Mouse (Mus musculus): ENCODE data around the gene Mylk. TPM values are rescaled to one million over a fixed set of nuclear protein-coding genes. Genes with fewer than 3 reads are reported as not detected.

Gene Mylk
- polyA plus RNA-seq, 1 experiment = 0.23 TPM

GRCm38 (mm10) chr16:34839704-34840331 lies 94.8 kb downstream of the Mylk start:
- Histone ChIP-seq H3K4me3 (ENCODE audit: insufficient read depth, poor library complexity, severe bottlenecking) (no peak overlapping the region), H3K79me2 (ENCODE audit: control insufficient read depth, insufficient read depth) (no peaks in the 10 kb centered on the region), H3K36me3 (ENCODE audit: control insufficient read depth, insufficient read depth) (no peaks in the 10 kb centered on the region), H3K79me3 (ENCODE audit: low read depth) (no peaks in the 10 kb centered on the region), H3ac (ENCODE audit: control insufficient read depth, insufficient read length, low read depth) (no peak overlapping the region), H3K27me3 (ENCODE audit: control insufficient read depth, insufficient read depth, insufficient read length) (peaks cover 18% of the 10 kb centered on the region)
- TF ChIP-seq MYOD1 (IDR thresholded peaks at IDR 0.05; ENCODE audit: control insufficient read depth, insufficient read length, low read depth) (no peak), FOSL1 (IDR thresholded peaks at IDR 0.05; ENCODE audit: insufficient read depth, low read length, poor library complexity, severe bottlenecking) (no peak), CEBPB (IDR thresholded peaks at IDR 0.05; ENCODE audit: low read depth) (no peak), CTCF (IDR thresholded peaks at IDR 0.05; ENCODE audit: control insufficient read depth, insufficient read depth, insufficient read length) (no peak), USF1 (IDR thresholded peaks at IDR 0.05; ENCODE audit: low read depth) (no peak), MYOG (IDR thresholded peaks at IDR 0.05; ENCODE audit: control insufficient read depth, extremely low read depth, insufficient read length) (no peak), MAX (IDR thresholded peaks at IDR 0.05) (no peak)

- no peak for TF ChIP-seq MAX (IDR thresholded peaks at IDR 0.05)
- no peak for TF ChIP-seq FOSL1 (IDR thresholded peaks at IDR 0.05; ENCODE audit: insufficient read depth, low read length, poor library complexity, severe bottlenecking)
- TF ChIP-seq CTCF (IDR thresholded peaks at IDR 0.05; ENCODE audit: control insufficient read depth, insufficient read depth, insufficient read length) = no peak
- TF ChIP-seq CEBPB (IDR thresholded peaks at IDR 0.05; ENCODE audit: low read depth) = no peak
- TF ChIP-seq USF1 (IDR thresholded peaks at IDR 0.05; ENCODE audit: low read depth) = no peak
- TF ChIP-seq MYOG (IDR thresholded peaks at IDR 0.05; ENCODE audit: control insufficient read depth, extremely low read depth, insufficient read length) = no peak
- TF ChIP-seq MYOD1 (IDR thresholded peaks at IDR 0.05; ENCODE audit: control insufficient read depth, insufficient read length, low read depth) = no peak
- Histone ChIP-seq H3K36me3 (ENCODE audit: control insufficient read depth, insufficient read depth) (no peaks in the 10 kb centered on the region), H3K79me2 (ENCODE audit: control insufficient read depth, insufficient read depth) (no peaks in the 10 kb centered on the region), H3K4me3 (ENCODE audit: insufficient read depth, poor library complexity, severe bottlenecking) (no peak overlapping the region), H3K27me3 (ENCODE audit: control insufficient read depth, insufficient read depth, insufficient read length) (peaks cover 26% of the 10 kb centered on the region), H3K79me3 (ENCODE audit: low read depth) (no peaks in the 10 kb centered on the region), H3ac (ENCODE audit: control insufficient read depth, insufficient read length, low read depth) (no peak overlapping the region)
Observed at GRCm38 (mm10) chr16:34844783-34845182, 99.8 kb downstream of the Mylk start.

- no peak for TF ChIP-seq CEBPB (IDR thresholded peaks at IDR 0.05; ENCODE audit: low read depth)
- no peak for TF ChIP-seq CTCF (IDR thresholded peaks at IDR 0.05; ENCODE audit: control insufficient read depth, insufficient read depth, insufficient read length)
- no peak for TF ChIP-seq MYOD1 (IDR thresholded peaks at IDR 0.05; ENCODE audit: control insufficient read depth, insufficient read length, low read depth)
- no peak for TF ChIP-seq FOSL1 (IDR thresholded peaks at IDR 0.05; ENCODE audit: insufficient read depth, low read length, poor library complexity, severe bottlenecking)
- TF ChIP-seq USF1 (IDR thresholded peaks at IDR 0.05; ENCODE audit: low read depth) = no peak
- TF ChIP-seq MYOG (IDR thresholded peaks at IDR 0.05; ENCODE audit: control insufficient read depth, extremely low read depth, insufficient read length) = no peak
- peaks cover 36% of the 10 kb centered on the region for H3K27me3 ChIP-seq (ENCODE audit: control insufficient read depth, insufficient read depth, insufficient read length)
Observed at GRCm38 (mm10) chr16:34847638-34848037, 102.6 kb downstream of the Mylk start.

GRCm38 (mm10) chr16:34854066-34854465 lies 109.1 kb downstream of the Mylk start:
- Histone ChIP-seq H3K4me3 (ENCODE audit: insufficient read depth, poor library complexity, severe bottlenecking) (no peak overlapping the region), H3K79me3 (ENCODE audit: low read depth) (no peaks in the 10 kb centered on the region), H3K27me3 (ENCODE audit: control insufficient read depth, insufficient read depth, insufficient read length) (peaks cover 12% of the 10 kb centered on the region), H3K79me2 (ENCODE audit: control insufficient read depth, insufficient read depth) (no peaks in the 10 kb centered on the region), H3K36me3 (ENCODE audit: control insufficient read depth, insufficient read depth) (no peaks in the 10 kb centered on the region), H3ac (ENCODE audit: control insufficient read depth, insufficient read length, low read depth) (no peak overlapping the region)
- TF ChIP-seq MYOG (IDR thresholded peaks at IDR 0.05; ENCODE audit: control insufficient read depth, extremely low read depth, insufficient read length) = no peak
- TF ChIP-seq MAX (IDR thresholded peaks at IDR 0.05) = no peak
- no peak for TF ChIP-seq CEBPB (IDR thresholded peaks at IDR 0.05; ENCODE audit: low read depth)
- no peak for TF ChIP-seq MYOD1 (IDR thresholded peaks at IDR 0.05; ENCODE audit: control insufficient read depth, insufficient read length, low read depth)
- no peak for TF ChIP-seq FOSL1 (IDR thresholded peaks at IDR 0.05; ENCODE audit: insufficient read depth, low read length, poor library complexity, severe bottlenecking)
- no peak for TF ChIP-seq CTCF (IDR thresholded peaks at IDR 0.05; ENCODE audit: control insufficient read depth, insufficient read depth, insufficient read length)
- no peak for TF ChIP-seq USF1 (IDR thresholded peaks at IDR 0.05; ENCODE audit: low read depth)

More at GRCm38 (mm10) chr16:34847638-34848037, 102.6 kb downstream of the Mylk start:
- Histone ChIP-seq H3K79me2 (ENCODE audit: control insufficient read depth, insufficient read depth) (no peaks in the 10 kb centered on the region), H3K36me3 (ENCODE audit: control insufficient read depth, insufficient read depth) (no peaks in the 10 kb centered on the region), H3ac (ENCODE audit: control insufficient read depth, insufficient read length, low read depth) (no peak overlapping the region), H3K79me3 (ENCODE audit: low read depth) (no peaks in the 10 kb centered on the region), H3K4me3 (ENCODE audit: insufficient read depth, poor library complexity, severe bottlenecking) (no peak overlapping the region)

- H3ac ChIP-seq (ENCODE audit: control insufficient read depth, insufficient read length, low read depth) = no peak overlapping the region
- H3K27me3 ChIP-seq (ENCODE audit: control insufficient read depth, insufficient read depth, insufficient read length) = peaks cover 12% of the 10 kb centered on the region
- TF ChIP-seq CTCF (IDR thresholded peaks at IDR 0.05; ENCODE audit: control insufficient read depth, insufficient read depth, insufficient read length) = no peak
- TF ChIP-seq USF1 (IDR thresholded peaks at IDR 0.05; ENCODE audit: low read depth) = no peak
- no peak for TF ChIP-seq MAX (IDR thresholded peaks at IDR 0.05)
- no peak for TF ChIP-seq CEBPB (IDR thresholded peaks at IDR 0.05; ENCODE audit: low read depth)
- no peak for TF ChIP-seq MYOG (IDR thresholded peaks at IDR 0.05; ENCODE audit: control insufficient read depth, extremely low read depth, insufficient read length)
- no peak for TF ChIP-seq FOSL1 (IDR thresholded peaks at IDR 0.05; ENCODE audit: insufficient read depth, low read length, poor library complexity, severe bottlenecking)
- no peak for TF ChIP-seq MYOD1 (IDR thresholded peaks at IDR 0.05; ENCODE audit: control insufficient read depth, insufficient read length, low read depth)
- H3K79me3 ChIP-seq (ENCODE audit: low read depth) = no peaks in the 10 kb centered on the region
- H3K79me2 ChIP-seq (ENCODE audit: control insufficient read depth, insufficient read depth) = no peaks in the 10 kb centered on the region
- H3K36me3 ChIP-seq (ENCODE audit: control insufficient read depth, insufficient read depth) = no peaks in the 10 kb centered on the region
- no peak overlapping the region for H3K4me3 ChIP-seq (ENCODE audit: insufficient read depth, poor library complexity, severe bottlenecking)
Observed at GRCm38 (mm10) chr16:34855136-34855535, 110.1 kb downstream of the Mylk start.
